Mouse (Mus musculus) layer of hippocampus, postnatal 14 days (tissue): ENCODE measurements around the gene Rhbdf1. TPM values are rescaled to one million over a fixed set of nuclear protein-coding genes. Genes with fewer than 3 reads are reported as not detected.
"Not testable (repeated sequence)": the region's sequence is repeated elsewhere in the genome, so short reads cannot be mapped to it uniquely, and the experiment has no call there.

ENCODE experiments used
- DNase-seq, 2 experiments: peaks; one replicate each; pipeline ENCODE4 v3.0.0; 2021 to 2022; ENCODE audit warnings: low spot score in 2 of 2, mixed read lengths in 1 of 2
- total RNA-seq, 2 experiments: library from RNA; stranded (reverse); gene quantifications; 2 replicates each; pipeline ENCODE4 v1.2.3; 2021

Gene Rhbdf1
- total RNA-seq, 2 experiments from 2014 or later = 23.6 to 29.5 TPM

- no peak for DNase-seq
These were observed 582 bp upstream of the Rhbdf1 start for GRCm38 (mm10) chr11:32222570-32223194.

- DNase-seq = no peak
These were observed 712 bp downstream of the Rhbdf1 start for GRCm38 (mm10) chr11:32221225-32221950.

- DNase-seq = no peak
These were observed 1.4 kb downstream of the Rhbdf1 start for GRCm38 (mm10) chr11:32220607-32221224.

GRCm38 (mm10) chr11:32219287-32219686 lies 2.8 kb downstream of the Rhbdf1 start:
- DNase-seq = no peak

GRCm38 (mm10) chr11:32218501-32219050 lies 3.5 kb downstream of the Rhbdf1 start:
- DNase-seq = no peak

GRCm38 (mm10) chr11:32216851-32217250 lies 5.2 kb downstream of the Rhbdf1 start:
- DNase-seq = no peak

- DNase-seq = no peak
These were observed 6.5 kb downstream of the Rhbdf1 start for GRCm38 (mm10) chr11:32215372-32216162.

- no peak for DNase-seq
These were observed 11.5 kb downstream of the Rhbdf1 start for GRCm38 (mm10) chr11:32210623-32211022.

GRCm38 (mm10) chr11:32205058-32205873 lies 16.8 kb downstream of the Rhbdf1 start, which contains the start of gene Snrnp25:
Snrnp25 (plus strand) TSS chr11:32205415.
- DNase-seq = peak; percentile 90 to 98

- DNase-seq = no peak
These were observed 20.0 kb downstream of the Rhbdf1 start for GRCm38 (mm10) chr11:32201922-32202685.

- DNase-seq = not testable (repeated sequence)
These were observed 21.1 kb downstream of the Rhbdf1 start for GRCm38 (mm10) chr11:32200992-32201391.

- no peak for DNase-seq
These were observed 22.0 kb downstream of the Rhbdf1 start, which contains the start of gene Il9r for GRCm38 (mm10) chr11:32200075-32200601. Il9r (minus strand) TSS chr11:32200279.

- no peak for DNase-seq
These were observed 22.9 kb downstream of the Rhbdf1 start for GRCm38 (mm10) chr11:32199230-32199629.

- no peak for DNase-seq
These were observed 23.7 kb downstream of the Rhbdf1 start for GRCm38 (mm10) chr11:32198256-32198955.

GRCm38 (mm10) chr11:32197766-32198165 lies 24.3 kb downstream of the Rhbdf1 start:
- DNase-seq = no peak

- no peak for DNase-seq
These were observed 25.4 kb downstream of the Rhbdf1 start for GRCm38 (mm10) chr11:32196727-32197126.

GRCm38 (mm10) chr11:32195867-32196540 lies 26.1 kb downstream of the Rhbdf1 start:
- no peak for DNase-seq

GRCm38 (mm10) chr11:32194626-32195025 lies 27.5 kb downstream of the Rhbdf1 start:
- DNase-seq = no peak
